Mouse (Mus musculus): Measurements from ENCODE around the gene Olfr617. TPM values are rescaled to one million over a fixed set of nuclear protein-coding genes. Genes with fewer than 3 reads are reported as not detected.

The Olfr617 gene
- not detected in 2 replicates for polyA plus RNA-seq (2015; fragmentation: Nextera tagmentation; extraction: Ambion mirVana)

GRCm38 (mm10) chr7:103572761-103573160 lies at the start of gene Olfr617:
Gene Olfr617 (plus strand): TSS chr7:103573061.

GRCm38 (mm10) chr7:103542617-103543016 lies 30.2 kb upstream of the Olfr617 start, which contains the start of gene Olfr612:
Gene Olfr612 (minus strand): TSS chr7:103542717.

GRCm38 (mm10) chr7:103547774-103548173 lies 25.1 kb upstream of the Olfr617 start, which contains the start of gene Olfr613:
Gene Olfr613 (plus strand): TSS chr7:103548074.

GRCm38 (mm10) chr7:103555779-103556178 lies 17.1 kb upstream of the Olfr617 start, which contains the start of gene Olfr615:
Gene Olfr615 (plus strand): TSS chr7:103556079.

GRCm38 (mm10) chr7:103569043-103569442 lies 3.8 kb upstream of the Olfr617 start, which contains the start of gene Olfr616:
Gene Olfr616 (minus strand): TSS chr7:103569143.

GRCm38 (mm10) chr7:103589803-103590202 lies 16.9 kb downstream of the Olfr617 start, which contains the start of gene Olfr618:
Gene Olfr618 (plus strand): TSS chr7:103590103.

GRCm38 (mm10) chr7:103600275-103600674 lies 27.4 kb downstream of the Olfr617 start, which contains the start of gene Olfr619:
Gene Olfr619 (plus strand): TSS chr7:103600575.

GRCm38 (mm10) chr7:103612434-103612833 lies 39.6 kb downstream of the Olfr617 start, which contains the start of gene Olfr620:
Gene Olfr620 (minus strand): TSS chr7:103612534.

Small RNA genes lying within 50 kb of the gene (microRNA-seq; reads per million reads assigned to microRNA genes)
- gene Gm26506: not detected

Other genes with a start within 250 kb of the Olfr617 start
- gene Olfr598, start 249.5 kb upstream of the Olfr617 start, polyA plus RNA-seq (2015; fragmentation: Nextera tagmentation; extraction: Ambion mirVana): not detected in 2 replicates
- gene Olfr599, start 237.1 kb upstream of the Olfr617 start, polyA plus RNA-seq (2015; fragmentation: Nextera tagmentation; extraction: Ambion mirVana): not detected in 2 replicates
- not detected in 2 replicates for gene Olfr600, start 223.4 kb upstream of the Olfr617 start, polyA plus RNA-seq (2015; fragmentation: Nextera tagmentation; extraction: Ambion mirVana)
- not detected in 2 replicates for gene Olfr601, start 210.4 kb upstream of the Olfr617 start, polyA plus RNA-seq (2015; fragmentation: Nextera tagmentation; extraction: Ambion mirVana)
- not detected in 2 replicates for gene Olfr603, start 186.9 kb upstream of the Olfr617 start, polyA plus RNA-seq (2015; fragmentation: Nextera tagmentation; extraction: Ambion mirVana)
- gene Usp17lc, start 158.0 kb upstream of the Olfr617 start, polyA plus RNA-seq (2015; fragmentation: Nextera tagmentation; extraction: Ambion mirVana): not detected in 2 replicates
- not detected in 2 replicates for gene Olfr605, start 127.6 kb upstream of the Olfr617 start, polyA plus RNA-seq (2015; fragmentation: Nextera tagmentation; extraction: Ambion mirVana)
- not detected in 2 replicates for gene Olfr606, start 124.0 kb upstream of the Olfr617 start, polyA plus RNA-seq (2015; fragmentation: Nextera tagmentation; extraction: Ambion mirVana)
- not detected in 2 replicates for gene Olfr607, start 108.9 kb upstream of the Olfr617 start, polyA plus RNA-seq (2015; fragmentation: Nextera tagmentation; extraction: Ambion mirVana)
- not detected in 2 replicates for gene Olfr608, start 103.2 kb upstream of the Olfr617 start, polyA plus RNA-seq (2015; fragmentation: Nextera tagmentation; extraction: Ambion mirVana)
- not detected in 2 replicates for gene Olfr609, start 75.0 kb upstream of the Olfr617 start, polyA plus RNA-seq (2015; fragmentation: Nextera tagmentation; extraction: Ambion mirVana)
- gene Olfr610, start 60.9 kb upstream of the Olfr617 start, polyA plus RNA-seq (2015; fragmentation: Nextera tagmentation; extraction: Ambion mirVana): not detected in 2 replicates
- not detected in 2 replicates for gene Olfr611, start 52.2 kb upstream of the Olfr617 start, polyA plus RNA-seq (2015; fragmentation: Nextera tagmentation; extraction: Ambion mirVana)
- gene Olfr612, start 30.3 kb upstream of the Olfr617 start, polyA plus RNA-seq (2015; fragmentation: Nextera tagmentation; extraction: Ambion mirVana): not detected in 2 replicates
- gene Olfr613, start 25.0 kb upstream of the Olfr617 start, polyA plus RNA-seq (2015; fragmentation: Nextera tagmentation; extraction: Ambion mirVana): not detected in 2 replicates
- gene Olfr615, start 17.0 kb upstream of the Olfr617 start, polyA plus RNA-seq (2015; fragmentation: Nextera tagmentation; extraction: Ambion mirVana): not detected in 2 replicates
- not detected in 2 replicates for gene Olfr616, start 3.9 kb upstream of the Olfr617 start, polyA plus RNA-seq (2015; fragmentation: Nextera tagmentation; extraction: Ambion mirVana)
- not detected in 2 replicates for gene Olfr618, start 17.0 kb downstream of the Olfr617 start, polyA plus RNA-seq (2015; fragmentation: Nextera tagmentation; extraction: Ambion mirVana)
- not detected in 2 replicates for gene Olfr619, start 27.5 kb downstream of the Olfr617 start, polyA plus RNA-seq (2015; fragmentation: Nextera tagmentation; extraction: Ambion mirVana)
- not detected in 2 replicates for gene Olfr620, start 39.5 kb downstream of the Olfr617 start, polyA plus RNA-seq (2015; fragmentation: Nextera tagmentation; extraction: Ambion mirVana)
- gene Olfr622, start 69.6 kb downstream of the Olfr617 start, polyA plus RNA-seq (2015; fragmentation: Nextera tagmentation; extraction: Ambion mirVana): not detected in 2 replicates
- gene Olfr623, start 90.6 kb downstream of the Olfr617 start, polyA plus RNA-seq (2015; fragmentation: Nextera tagmentation; extraction: Ambion mirVana): not detected in 2 replicates
- 0.05 TPM in 1 of 2 replicates, not detected in the other for gene Olfr624, start 98.1 kb downstream of the Olfr617 start, polyA plus RNA-seq (2015; fragmentation: Nextera tagmentation; extraction: Ambion mirVana)
- gene Olfr625-ps1, start 109.7 kb downstream of the Olfr617 start, polyA plus RNA-seq (2015; fragmentation: Nextera tagmentation; extraction: Ambion mirVana): not detected in 2 replicates
- gene Olfr243, start 141.6 kb downstream of the Olfr617 start, polyA plus RNA-seq (2015; fragmentation: Nextera tagmentation; extraction: Ambion mirVana): not detected in 2 replicates
- gene Olfr628, start 157.3 kb downstream of the Olfr617 start, polyA plus RNA-seq (2015; fragmentation: Nextera tagmentation; extraction: Ambion mirVana): not detected in 2 replicates
- not detected in 2 replicates for gene Olfr629, start 171.9 kb downstream of the Olfr617 start, polyA plus RNA-seq (2015; fragmentation: Nextera tagmentation; extraction: Ambion mirVana)
- not detected in 2 replicates for gene Olfr630, start 184.3 kb downstream of the Olfr617 start, polyA plus RNA-seq (2015; fragmentation: Nextera tagmentation; extraction: Ambion mirVana)
- not detected in 2 replicates for gene Olfr69, start 198.5 kb downstream of the Olfr617 start, polyA plus RNA-seq (2015; fragmentation: Nextera tagmentation; extraction: Ambion mirVana)
- not detected in 2 replicates for gene Olfr68, start 206.6 kb downstream of the Olfr617 start, polyA plus RNA-seq (2015; fragmentation: Nextera tagmentation; extraction: Ambion mirVana)
- gene Olfr67, start 218.8 kb downstream of the Olfr617 start, polyA plus RNA-seq (2015; fragmentation: Nextera tagmentation; extraction: Ambion mirVana): not detected in 2 replicates
- gene Hbb-bt, start 240.9 kb downstream of the Olfr617 start, polyA plus RNA-seq (2015; fragmentation: Nextera tagmentation; extraction: Ambion mirVana): 1,351 and 3,387 TPM in 2 replicates